Mouse (Mus musculus) spleen, postnatal 4 days (tissue): ENCODE measurements around the gene Ctrl.
"Not testable (repeated sequence)": the region's sequence is repeated elsewhere in the genome, so short reads cannot be mapped to it uniquely, and the experiment has no call there.

Experiments
- DNase-seq, 2 experiments: peaks; one replicate each; pipeline ENCODE4 v3.0.0; 2022; ENCODE audit warnings: low spot score in 2 of 2

Ctrl gene

GRCm38 (mm10) chr8:105933762-105934161 lies at the start of gene Ctrl:
Ctrl (minus strand) TSS chr8:105933862.
- DNase-seq = no peak

DNA sequence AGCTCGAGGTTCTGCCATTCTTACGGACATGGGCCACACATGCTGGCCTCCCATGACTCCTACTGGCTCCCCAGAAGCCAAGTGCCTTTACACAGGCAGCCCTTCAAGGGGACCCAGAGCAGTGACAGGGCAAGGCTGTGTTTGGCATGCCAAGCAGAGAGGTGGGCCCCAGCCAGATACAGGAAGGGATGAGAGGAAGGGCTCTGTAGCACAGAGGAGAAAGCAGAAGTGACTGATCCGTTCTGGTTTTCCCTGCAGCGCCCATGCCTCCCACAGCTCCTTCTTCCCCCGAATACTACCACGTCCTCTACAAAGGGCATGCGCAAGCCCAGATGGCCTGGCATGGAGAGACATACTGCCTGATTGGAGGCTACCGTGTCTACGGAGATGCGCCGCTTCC lies 49.7 kb upstream of the Ctrl start:
- DNase-seq = not testable (repeated sequence)

GRCm38 (mm10) chr8:105981146-105981545 lies 47.5 kb upstream of the Ctrl start:
- no peak for DNase-seq

DNA sequence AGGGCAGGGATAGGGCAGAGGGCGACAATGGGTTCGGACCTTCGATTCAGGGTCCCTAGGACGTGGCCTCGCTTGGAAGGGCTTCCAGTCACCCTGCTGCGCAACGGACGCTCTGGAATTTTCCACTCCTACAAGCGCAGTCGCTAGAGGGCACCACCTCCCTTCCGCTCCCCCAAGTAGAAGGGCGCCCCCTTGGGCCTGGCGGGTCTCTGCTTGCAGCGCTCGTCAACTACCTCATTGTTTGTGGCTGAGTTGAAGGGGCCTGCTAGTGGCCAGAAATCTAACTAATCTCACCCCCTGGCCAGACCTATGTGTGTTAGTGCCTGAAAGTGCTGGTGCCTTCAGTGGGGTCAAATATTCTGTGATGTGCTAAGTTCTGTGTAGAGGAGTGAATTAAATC lies 45.7 kb upstream of the Ctrl start, which contains the start of gene Dpep3:
Gene Dpep3, minus strand, starts transcription at position 105 of the 400 bp plus-strand sequence.
- DNase-seq = no peak

DNA sequence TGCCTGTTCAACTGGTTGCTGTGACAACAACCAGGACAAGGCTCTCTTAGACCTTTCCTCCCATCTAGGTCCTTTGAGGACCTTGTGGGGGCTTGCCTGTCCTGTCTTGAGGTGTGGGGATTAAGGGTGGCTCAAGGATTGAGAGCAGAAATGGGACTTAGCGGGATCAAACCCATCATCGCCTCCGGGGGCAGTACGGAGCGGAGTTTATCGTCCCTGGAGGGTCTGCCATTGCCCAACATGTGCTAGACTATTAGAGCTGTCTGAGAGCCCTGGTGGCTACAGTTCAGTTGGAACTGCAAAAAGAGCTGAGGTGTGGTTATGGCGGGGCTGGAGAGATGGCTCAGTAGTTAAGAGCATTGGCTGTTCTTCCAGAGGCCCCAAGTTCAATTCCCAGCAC lies 41.7 kb upstream of the Ctrl start:
- DNase-seq = no peak

DNA sequence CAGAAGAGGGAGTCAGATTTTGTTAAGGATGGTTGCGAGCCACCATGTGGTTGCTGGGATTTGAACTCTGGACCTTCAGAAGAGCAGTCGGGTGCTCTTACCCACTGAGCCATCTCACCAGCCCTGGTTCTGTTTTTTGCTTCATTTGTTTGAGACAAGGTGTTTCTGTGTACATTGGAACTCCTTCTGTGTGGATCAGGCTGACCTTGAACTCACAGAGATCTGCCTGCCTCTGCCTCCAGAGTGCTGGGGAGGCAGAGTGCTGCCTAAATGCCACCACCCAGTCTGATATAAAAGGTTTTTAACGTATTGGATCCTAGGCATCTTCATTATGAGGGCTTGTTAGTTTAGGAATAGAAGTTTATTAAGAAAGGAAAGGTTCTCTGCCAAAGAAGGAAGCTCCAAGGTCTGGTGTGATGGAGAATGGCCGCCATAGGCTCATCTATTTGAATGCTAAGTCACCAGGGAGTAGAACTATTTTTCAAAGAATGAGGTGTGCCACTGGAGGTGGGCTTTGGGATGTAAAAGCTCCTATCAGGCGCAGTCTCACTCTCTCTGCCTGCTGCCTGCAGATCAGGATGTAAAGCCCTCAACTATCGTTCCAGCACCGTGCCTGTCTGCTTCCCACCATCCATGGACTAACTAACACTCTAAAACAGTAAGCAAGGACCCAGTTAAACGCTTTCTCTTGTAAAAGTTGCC lies 37.5 kb upstream of the Ctrl start:
- DNase-seq = no peak

- DNase-seq = no peak
Measured at GRCm38 (mm10) chr8:105969367-105969766, 35.7 kb upstream of the Ctrl start.

DNA sequence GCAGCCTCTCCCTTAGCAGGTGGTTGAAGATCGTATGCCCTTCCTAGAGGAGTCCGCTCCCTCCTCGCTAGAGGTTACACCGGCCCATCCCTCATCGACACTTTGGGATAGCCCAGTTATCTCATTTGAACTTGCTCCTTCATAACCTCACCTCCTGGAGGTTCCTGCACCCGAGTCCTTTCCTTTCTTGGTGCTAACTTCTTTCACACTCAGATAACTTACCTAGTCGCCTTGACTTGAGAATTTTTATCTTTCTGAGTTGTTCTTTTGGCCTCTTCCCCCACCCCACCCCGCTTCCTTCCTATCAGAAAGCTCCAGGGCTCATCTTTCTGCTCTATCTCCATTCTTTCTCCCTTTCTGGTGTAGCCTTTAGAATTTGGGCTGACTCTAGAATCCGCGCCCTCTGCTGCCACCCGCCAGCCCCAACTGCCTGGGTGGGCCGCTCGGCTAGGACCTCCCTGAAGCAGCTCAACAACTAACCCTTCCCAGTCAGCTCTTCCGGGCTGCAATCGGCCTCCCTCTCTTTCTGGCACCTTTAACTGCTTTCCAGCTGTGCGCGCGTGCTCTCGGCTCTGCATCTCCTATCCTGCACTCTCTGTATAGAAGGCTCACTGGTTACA lies 33.1 kb upstream of the Ctrl start:
- DNase-seq = peak; percentile 61 to 73

DNA sequence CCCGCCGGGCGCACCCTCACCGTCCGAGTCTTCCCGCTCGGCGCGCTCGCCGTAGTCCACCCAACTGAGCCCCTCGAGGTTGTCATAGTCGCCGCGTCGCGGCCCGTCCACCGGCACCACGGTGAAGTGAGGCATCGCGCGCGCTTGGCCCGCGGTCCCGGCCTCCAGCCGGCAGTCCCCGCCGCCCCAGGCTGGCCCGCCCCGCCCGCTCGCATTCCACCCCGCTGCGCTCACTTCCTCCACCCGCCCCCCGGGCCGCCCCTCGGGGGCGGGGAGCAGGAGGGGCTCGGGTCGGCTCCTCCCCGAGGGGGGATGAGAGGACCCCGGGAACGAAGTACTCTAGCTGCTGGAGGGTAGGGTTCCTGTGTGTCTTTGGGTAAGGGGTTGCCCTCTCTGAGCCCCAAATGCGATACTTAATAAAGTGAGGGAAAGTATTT lies 32.3 kb upstream of the Ctrl start, which contains the start of gene Slc12a4:
Gene Slc12a4, minus strand, starts transcription at position 193 of the 437 bp plus-strand sequence.
- DNase-seq = peak; percentile 76 to 89

DNA sequence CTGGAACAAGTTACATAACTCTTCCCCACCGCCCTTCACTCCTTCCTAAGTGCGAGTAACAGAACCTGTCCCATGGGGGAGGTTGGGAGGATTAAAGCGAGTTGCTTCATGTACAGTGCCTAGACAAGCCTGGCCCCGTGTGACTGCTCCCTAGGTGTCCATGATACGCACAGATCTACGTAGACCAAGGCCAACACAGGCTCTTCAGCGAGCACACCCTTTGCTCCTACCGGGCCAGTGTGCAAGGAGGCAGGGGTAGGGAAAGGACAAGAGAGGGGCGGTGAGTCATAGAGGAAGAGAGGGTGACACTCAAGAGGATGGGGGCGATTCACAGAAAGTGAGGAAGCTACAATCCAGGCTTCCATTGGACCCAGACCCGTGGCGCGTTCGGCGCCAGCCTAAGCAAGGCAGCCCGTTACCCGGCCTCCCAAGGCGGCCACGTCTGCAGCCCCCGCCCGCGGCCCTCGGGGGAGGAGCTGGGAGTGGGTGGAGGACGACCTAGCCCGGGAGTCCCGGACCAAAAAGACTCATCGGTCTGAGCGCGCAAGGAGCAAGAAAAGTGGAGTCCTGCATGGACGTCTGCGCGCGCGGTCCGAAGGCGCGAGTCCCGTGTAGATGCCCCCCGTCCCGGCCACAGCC lies 31.7 kb upstream of the Ctrl start:
- DNase-seq = peak; percentile 62 to 83

GRCm38 (mm10) chr8:105964506-105965265 lies 31.0 kb upstream of the Ctrl start:
- DNase-seq = peak in 1 of 2 experiments; percentile 58

DNA sequence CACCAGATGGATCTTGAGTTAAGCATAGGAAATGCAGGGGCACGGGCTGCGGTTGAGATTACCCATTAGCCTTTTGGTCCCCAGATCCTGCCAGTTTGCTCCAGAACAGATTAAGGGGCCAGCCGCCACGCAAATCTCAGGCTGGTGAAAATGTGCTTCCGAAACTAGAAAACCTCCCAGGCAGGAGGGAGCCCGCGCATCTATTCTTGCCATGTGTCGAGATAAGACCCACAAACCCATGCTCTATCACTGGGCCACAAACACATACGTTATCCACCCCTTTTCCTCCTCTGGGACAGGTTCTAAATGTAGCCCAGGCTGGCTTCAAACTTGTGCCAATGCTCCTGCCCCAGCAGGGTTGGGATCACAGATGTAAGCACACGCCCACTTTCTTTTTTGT lies 27.9 kb upstream of the Ctrl start:
- DNase-seq = no peak

DNA sequence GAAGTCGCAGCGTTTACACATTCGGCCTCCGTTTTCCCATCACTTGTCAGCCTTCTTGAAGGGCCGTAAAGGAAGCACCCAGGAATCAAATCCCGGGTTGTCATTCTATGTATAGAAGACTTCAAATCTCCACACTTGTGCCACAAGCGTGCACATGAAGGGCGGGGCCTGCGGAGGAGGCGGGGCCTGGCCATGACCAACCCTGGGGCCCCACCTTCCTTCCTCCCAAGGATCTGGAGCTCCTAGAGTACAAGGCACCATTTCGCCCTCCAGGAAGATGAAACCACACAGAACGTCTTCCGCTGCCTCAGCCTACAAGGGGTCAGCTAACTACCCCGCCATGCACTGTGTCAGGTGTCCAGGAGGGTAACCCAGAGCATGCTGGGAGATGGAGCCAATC lies 27.4 kb upstream of the Ctrl start:
- peak in 1 of 2 experiments; percentile 60 for DNase-seq

GRCm38 (mm10) chr8:105959350-105959749 lies 25.7 kb upstream of the Ctrl start:
- no peak for DNase-seq

GRCm38 (mm10) chr8:105957813-105958212 lies 24.2 kb upstream of the Ctrl start:
- DNase-seq = no peak

GRCm38 (mm10) chr8:105956556-105956955 lies 22.9 kb upstream of the Ctrl start:
- DNase-seq = no peak

DNA sequence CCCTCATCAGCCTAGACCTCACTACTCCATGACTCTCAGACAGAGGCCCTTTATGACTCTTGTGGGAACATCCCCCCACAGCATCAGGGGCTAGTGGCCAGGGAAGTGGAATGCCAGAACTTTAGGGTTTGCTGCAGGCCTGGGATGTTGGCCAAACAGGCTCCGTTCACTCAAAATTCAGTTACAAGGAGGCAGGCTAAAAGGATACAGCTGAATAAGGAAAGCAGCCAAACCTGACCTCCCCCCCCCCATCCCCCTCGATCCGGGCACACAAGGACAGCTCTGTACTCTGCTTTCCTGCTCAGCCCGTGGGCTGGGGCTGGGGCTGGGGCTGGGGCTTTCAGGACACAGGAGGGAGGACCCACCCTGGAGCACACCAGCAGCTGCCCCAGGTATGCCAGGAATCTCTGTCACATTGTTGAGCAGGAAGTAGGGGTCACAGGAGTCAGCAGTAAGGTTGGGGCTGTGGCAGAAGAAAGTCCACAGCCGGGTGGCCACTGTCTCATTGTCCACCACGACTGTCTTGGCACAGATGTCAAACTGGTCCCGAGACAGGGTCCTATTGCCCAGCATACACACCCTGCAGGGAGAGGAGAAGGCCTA lies 17.5 kb upstream of the Ctrl start:
- DNase-seq = no peak

DNA sequence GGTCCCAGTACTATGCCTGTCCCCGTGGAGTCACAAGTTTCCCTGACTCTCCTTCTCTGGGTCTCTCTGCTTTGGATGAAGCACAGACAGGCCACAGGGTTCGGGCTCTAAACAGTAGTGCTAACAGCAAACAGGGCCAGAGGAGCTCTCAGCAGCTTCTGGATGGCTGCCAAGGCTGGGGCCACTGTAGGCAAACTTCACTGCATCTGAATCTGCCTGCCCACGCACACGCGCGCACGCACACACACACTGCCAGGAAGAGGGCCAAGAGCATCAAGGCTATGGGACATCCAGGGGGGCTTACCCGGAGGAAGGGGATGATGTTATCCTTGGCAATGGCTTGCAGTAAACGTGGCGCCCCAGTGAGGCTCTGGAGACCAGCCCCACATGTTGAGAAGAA lies 15.7 kb upstream of the Ctrl start:
- DNase-seq = no peak

DNA sequence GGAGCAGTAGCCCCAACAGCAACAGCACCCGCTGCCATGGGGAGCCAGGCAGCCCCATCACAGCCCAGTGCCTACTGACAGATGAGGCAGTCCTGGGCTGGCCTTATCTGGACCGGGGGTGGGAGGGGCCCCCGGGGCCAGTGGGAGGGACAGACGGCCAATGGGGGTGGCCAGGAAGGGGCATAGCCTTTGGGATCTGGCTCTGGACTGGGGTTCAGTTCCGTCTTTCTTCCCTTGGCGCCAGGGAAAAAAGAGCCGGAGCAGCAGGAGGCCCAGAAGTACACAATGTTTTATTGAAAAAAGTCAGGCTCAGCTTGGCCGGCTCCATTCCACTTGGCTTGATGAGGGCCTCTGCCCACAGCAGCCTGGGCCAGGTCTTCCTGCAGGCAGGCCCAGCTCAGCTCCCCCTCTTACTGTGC lies 9.7 kb upstream of the Ctrl start, which contains the start of gene Lcat:
Gene Lcat, minus strand, starts transcription at position 62 of the 419 bp plus-strand sequence.
- DNase-seq = no peak

GRCm38 (mm10) chr8:105942542-105942941 lies 8.9 kb upstream of the Ctrl start:
- DNase-seq = no peak

DNA sequence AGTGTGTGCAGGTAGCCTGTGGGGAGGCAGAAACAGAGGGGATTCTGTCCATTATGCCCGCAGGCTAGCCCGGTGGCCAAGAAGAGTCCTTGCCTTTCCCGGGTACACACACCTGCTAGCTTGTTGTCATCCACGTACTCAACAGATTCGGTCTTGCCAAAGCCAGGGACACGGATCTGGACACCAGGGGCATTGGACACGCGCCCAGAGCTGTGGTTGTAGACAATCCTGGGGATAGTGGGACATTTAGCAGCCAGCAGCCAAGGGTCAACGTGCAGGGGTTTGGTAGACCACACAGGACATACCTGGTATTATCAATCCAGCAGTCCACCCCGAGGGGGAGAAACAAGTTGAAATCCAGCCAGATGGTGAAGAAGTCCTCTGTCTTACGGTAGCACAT lies 8.4 kb upstream of the Ctrl start:
- DNase-seq = no peak

DNA sequence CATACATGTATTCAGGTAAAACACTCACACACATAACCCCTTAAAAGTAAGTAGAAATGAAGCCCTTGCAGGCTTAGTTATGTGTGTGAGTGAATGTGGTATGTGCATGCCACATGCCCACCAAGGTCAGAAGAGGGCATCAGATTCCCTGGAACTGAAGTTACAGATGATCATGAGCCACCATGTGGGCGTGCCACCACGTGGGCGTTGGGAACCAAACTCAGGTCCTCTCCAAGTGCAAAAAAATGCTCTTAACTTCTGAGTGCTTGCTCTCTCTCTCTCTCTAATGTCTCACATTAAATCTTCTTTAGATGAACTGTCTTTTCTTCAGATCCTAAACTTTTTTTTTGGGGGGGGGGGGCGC lies 4.6 kb upstream of the Ctrl start, which contains the start of gene Psmb10:
Gene Psmb10, minus strand, starts transcription at position 139 of the 364 bp plus-strand sequence.
- no peak for DNase-seq
